Mouse (Mus musculus) CH12.LX (cell line): ENCODE results near the gene Ell.

Experiments
- BHLHE40 ChIP-seq: IDR thresholded peaks from 2 replicates; pipeline ENCODE4 v1.6.1; 2011; ENCODE audit warnings: mild to moderate bottlenecking, low read depth, low read length, improper control_type of control experiment
- CTCF ChIP-seq, 2 experiments: IDR thresholded peaks in 1 of 2; conservative IDR thresholded peaks in 1 of 2; 2 replicates each; pipeline ENCODE4 v1.5.1; 2011 to 2012; ENCODE audit warnings: low read depth in 2 of 2, low read length in 2 of 2, improper control_type of control experiment in 1 of 2, inconsistent platforms in 1 of 2, mild to moderate bottlenecking in 1 of 2, moderate library complexity in 1 of 2
- EP300 ChIP-seq: IDR thresholded peaks from 2 replicates; pipeline ENCODE4 v1.6.1; 2011; ENCODE audit warnings: low read length, improper control_type of control experiment
- GABPA ChIP-seq: IDR thresholded peaks from 2 replicates; pipeline ENCODE4 v1.6.1; 2012; ENCODE audit warnings: low read depth, low read length, improper control_type of control experiment, inconsistent platforms; ENCODE audit not compliant: insufficient replicate concordance
- MAX ChIP-seq: IDR thresholded peaks from 2 replicates; pipeline ENCODE4 v1.6.1; 2011; ENCODE audit warnings: low read length, improper control_type of control experiment
- MYC ChIP-seq: IDR thresholded peaks from 2 replicates; pipeline ENCODE4 v1.6.1; 2011; ENCODE audit warnings: low read depth, mild to moderate bottlenecking, improper control_type of control experiment, low read length
- NELFE ChIP-seq: IDR thresholded peaks from 2 replicates; pipeline ENCODE4 v1.6.1; 2011; ENCODE audit warnings: low read depth, low read length, improper control_type of control experiment
- POLR2A ChIP-seq: IDR thresholded peaks from 2 replicates; pipeline ENCODE4 v1.6.1; 2011; ENCODE audit warnings: low read depth, mild to moderate bottlenecking, improper control_type of control experiment, low read length
- USF1 ChIP-seq: IDR thresholded peaks from 2 replicates; pipeline ENCODE4 v1.6.1; 2014; ENCODE audit warnings: low read depth, mild to moderate bottlenecking, inconsistent platforms, low read length, improper control_type of control experiment
- ZMIZ1 ChIP-seq: IDR thresholded peaks from 2 replicates; pipeline ENCODE4 v1.6.1; 2012; ENCODE audit warnings: low read depth, mild to moderate bottlenecking, inconsistent platforms, low read length, improper control_type of control experiment
- ZNF384 ChIP-seq: IDR thresholded peaks from 2 replicates; pipeline ENCODE4 v1.6.1; 2012; ENCODE audit warnings: low read depth, low read length, improper control_type of control experiment, inconsistent platforms

DNA sequence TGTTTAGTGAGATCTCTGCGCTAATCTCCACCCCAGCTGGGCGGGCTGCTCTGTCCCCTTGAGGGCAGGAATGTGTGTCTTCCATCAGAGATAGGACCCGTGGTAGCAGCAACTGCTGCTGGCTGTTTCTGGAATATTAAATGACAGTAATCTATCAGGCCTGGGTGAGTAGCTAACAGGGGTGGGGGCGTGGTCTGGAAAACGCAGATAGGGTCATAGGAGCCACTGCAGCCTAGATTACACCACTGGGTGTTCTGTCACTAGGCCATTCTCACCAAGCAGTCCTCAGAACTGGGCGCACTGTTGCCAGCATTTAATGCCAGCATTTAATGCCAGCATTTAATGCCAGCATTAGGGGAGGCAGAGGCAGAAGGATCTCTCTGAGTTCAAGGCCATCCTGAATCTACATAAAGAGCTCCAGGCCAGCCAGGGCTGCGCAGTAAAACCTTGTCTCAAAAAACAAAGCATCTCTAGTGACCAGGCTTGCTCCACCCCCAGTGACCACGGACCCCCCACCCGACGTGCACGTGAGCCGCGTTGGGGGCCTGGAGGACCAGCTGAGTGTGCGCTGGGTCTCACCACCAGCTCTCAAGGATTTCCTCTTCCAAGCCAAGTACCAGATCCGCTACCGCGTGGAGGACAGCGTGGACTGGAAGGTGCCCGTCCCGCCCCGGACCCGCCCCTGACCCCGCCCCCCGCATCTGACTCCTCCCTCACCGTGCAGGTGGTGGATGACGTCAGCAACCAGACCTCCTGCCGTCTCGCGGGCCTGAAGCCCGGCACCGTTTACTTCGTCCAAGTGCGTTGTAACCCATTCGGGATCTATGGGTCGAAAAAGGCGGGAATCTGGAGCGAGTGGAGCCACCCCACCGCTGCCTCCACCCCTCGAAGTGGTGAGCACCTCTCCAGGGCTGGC is 38.6 kb upstream of the Ell start:
- TF ChIP-seq POLR2A (0 out of 2 replicates have a peak, but pooled peaks have one; percentile 23), CTCF (conservative IDR thresholded peaks at IDR 0.05 in 1 of 2, IDR thresholded peaks at IDR 0.05 in 1 of 2; ENCODE audit: low read depth in 2 of 2, low read length in 2 of 2) (no peak), BHLHE40 (peak; percentile 79), NELFE (no peak), EP300 (no peak), MYC (no peak), GABPA (no peak), MAX (no peak), ZNF384 (no peak), USF1 (no peak), ZMIZ1 (no peak)
